Mouse (Mus musculus): ENCODE results near the gene Sox21. TPM values are rescaled to one million over a fixed set of nuclear protein-coding genes. Genes with fewer than 3 reads are reported as not detected.

Sox21 gene
- total RNA-seq (2021), result not detected
- long read RNA-seq, experiment 1, result 0 reads
- long read RNA-seq, experiment 2, result 0 reads

DNA sequence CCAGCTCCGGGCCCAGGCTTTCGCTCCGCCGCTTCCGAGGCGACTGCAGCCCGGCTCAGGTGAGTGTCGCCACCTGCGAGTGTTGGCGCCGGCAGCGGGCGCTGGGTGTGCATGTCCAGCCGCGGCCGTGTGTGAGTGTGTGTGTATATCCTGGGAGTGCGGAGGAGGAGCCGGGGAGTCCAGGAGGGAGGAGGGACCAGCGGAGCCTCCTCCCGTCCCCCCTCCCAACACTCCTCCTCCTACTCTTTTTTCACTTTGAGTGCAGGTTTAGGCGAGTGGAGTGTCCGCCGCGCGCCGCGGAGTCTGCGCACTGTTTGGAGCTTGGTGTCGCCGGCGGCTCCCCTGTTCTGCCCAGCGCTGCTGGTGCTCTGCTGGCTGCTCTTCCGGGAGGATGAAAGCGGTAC lies at the start of gene Sox21:
TSS of gene Sox21 (minus strand) at position 145 of the 404 bp plus-strand sequence.
- peak; percentile 25 for DNase-seq

GRCm38 (mm10) chr14:118286096-118286495 lies 49.3 kb upstream of the Sox21 start:
- DNase-seq, result no peak

DNA sequence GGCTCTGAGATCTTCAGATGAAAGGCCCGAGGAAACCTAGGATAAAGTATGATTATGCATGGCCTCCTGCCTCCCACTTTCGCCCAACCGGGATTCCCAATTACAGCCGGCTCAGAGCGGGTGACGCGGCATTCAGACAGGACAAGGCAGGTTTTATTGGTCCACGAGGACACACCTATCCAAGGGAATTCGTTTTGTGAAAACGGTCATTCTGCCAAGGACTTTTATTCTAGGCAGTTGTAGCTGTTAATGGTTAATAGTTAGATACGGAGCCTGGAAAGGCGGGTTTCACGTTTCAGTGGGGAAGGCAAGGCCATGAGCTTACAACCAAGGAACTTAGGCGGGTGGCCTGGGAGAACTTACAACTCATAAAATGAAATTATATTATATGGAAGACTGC lies 46.1 kb upstream of the Sox21 start:
- no peak for DNase-seq

- no peak for DNase-seq
These were observed 45.4 kb upstream of the Sox21 start for GRCm38 (mm10) chr14:118282272-118282671.

DNA sequence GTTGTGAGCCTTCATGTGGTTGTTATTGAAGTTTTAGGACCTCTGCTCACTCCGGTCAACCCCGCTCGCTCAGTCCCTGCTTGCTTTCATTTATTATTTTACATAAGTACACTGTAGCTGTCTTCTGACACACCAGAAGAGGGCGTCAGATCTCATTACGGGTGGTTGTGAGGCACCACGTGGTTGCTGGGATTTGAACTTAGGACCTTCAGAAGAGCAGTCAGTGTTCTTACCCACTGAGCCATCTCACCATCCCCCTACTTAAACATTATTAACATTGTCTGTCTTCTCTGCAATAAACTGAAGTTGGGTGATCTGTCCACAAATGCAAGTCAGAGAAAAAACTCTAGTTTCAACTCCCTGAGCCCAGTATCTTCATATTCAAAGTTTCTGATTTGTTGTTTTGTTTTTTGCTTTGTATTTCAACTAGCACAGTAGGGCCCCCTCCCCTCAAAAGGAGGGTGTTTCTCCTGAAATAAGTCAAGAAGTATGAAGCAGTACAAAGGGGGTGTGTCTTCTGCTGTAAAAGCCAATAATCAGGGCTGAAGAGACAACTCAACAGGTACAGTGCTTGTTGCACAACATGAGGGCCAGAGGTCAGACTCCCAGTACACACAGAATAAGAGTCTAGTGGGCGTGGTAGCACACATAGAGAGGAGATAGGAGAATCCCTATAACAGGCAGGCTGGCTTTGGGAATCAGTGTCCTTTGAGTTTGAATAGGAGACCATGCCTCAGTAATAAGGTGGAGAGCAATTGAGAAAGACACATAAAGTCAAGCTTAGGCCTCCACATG lies 41.1 kb upstream of the Sox21 start:
- no peak for DNase-seq

DNA sequence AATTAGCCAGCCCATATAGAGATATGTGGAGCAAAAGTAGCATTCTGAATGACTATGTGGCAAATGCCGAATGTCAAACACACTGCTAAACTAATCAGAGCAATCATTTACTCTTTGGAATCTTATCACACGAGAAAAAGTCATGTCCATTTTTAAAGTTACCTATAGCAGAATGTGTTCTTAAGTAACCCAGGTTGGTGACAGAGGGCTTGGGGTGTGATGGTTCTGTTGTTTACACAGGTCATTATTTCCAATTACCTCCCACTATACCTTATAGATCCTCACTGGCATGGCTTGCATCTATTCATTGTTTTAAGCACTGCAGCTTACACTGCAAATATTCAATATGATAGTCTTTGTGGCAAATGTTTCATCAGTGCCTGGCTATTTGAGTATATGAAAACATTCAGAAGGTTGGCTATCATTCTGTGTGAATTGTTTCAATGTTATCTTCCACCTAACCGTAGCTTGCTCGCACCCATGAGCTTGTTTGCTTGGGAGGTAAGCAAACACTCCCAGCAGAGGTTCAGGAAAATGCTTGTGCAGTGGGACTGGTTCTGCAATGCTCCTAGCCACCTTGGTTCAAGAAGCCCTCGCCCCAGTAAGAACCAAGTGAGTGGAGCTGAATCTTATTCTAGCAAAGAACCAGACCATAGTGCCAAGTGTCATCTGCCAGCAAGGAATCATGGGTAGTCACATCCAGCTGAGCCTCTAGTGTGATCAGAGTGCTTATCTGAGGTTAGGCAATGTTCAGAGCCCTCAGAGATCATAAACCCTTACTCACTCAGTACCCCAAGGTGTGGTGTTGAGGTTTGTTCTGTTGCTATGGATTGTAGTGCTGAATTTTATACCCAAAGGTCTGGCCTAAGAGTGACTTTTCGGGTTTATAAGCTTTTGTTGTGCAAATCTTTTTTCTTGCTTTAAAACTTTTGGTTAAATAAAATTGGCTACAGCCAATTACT lies 36.0 kb upstream of the Sox21 start:
- DNase-seq, result no peak

DNA sequence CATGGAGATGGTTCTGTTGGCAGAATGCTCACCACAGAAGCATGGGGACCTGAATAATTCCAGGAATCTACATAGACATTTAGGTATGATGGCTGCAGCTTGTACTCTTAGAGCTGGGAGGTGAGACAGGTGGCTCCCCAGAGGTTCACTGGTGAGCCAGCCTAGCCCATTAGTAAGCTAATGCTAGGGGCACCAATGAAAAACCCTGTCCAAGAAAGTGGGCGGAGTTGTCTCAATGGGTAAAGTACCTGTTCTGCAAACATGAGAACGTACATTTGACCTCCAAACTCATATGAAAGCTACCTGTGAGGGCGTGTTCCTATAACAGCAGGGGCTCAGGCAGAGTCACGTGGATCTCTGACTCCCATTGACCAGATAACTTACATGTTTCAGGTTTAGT lies 32.0 kb upstream of the Sox21 start:
- DNase-seq, result no peak

GRCm38 (mm10) chr14:118266660-118267059 lies 29.8 kb upstream of the Sox21 start, which contains the start of gene Gm9376:
Gene Gm9376, plus strand, starts transcription at chr14:118266960.
- no peak for DNase-seq

DNA sequence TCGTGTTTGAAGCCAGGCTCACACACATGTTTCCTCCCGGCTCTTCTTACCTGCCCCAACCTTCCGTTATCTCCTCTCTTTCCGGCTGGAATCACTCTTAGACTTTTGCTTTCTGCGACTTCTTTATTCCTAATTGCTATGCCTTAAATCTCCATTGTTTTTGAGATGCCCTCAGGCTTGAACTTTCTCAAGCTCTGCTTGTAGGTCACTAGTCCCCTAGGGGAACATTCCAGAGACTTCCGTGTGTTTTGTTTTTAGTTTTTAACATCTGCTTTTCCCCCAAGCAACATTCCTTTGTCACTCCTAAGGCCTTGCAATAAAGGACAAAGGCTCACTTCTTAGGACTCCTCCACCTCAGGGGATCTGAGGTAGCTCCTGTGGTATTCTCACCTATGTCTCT lies 16.6 kb upstream of the Sox21 start:
- no peak for DNase-seq

DNA sequence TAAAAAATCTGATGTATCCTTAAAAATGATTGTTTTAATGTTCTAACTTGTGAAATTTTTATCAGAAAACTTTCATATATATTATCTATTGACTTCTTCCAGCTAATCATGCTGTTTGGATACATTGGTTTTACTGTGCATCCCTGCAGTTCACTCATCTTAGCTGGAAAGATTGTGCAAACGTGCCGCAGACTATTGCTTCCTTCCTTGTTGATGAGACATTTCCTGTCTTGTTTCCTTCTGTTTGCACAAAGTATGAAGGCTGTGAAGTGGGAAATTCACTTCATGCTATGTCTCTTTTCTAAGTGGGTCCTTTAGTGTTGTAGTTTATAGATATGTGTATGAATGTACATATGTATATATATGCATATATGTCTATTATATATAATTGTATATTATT lies 4.6 kb upstream of the Sox21 start:
- DNase-seq, result no peak

DNA sequence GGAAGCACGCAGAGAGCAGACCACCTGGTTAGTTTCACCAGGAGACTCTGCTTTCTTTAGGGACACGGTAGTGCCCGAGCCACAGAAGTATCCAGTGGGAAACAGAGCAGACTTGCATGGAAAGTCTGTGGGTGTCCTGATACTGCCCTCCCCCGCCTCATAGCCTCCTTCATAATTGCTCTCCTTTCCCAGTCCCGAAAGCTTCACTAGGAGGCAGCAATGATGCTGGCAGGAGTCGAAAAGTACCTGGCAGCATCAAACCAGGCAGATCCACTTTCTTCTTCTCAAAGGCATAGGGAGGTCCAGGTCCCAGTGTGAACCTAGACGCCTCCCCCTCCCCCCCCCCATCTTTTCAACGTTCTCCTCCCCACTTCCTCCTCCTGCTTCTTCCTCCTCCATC lies 2.5 kb upstream of the Sox21 start:
- no peak for DNase-seq

DNA sequence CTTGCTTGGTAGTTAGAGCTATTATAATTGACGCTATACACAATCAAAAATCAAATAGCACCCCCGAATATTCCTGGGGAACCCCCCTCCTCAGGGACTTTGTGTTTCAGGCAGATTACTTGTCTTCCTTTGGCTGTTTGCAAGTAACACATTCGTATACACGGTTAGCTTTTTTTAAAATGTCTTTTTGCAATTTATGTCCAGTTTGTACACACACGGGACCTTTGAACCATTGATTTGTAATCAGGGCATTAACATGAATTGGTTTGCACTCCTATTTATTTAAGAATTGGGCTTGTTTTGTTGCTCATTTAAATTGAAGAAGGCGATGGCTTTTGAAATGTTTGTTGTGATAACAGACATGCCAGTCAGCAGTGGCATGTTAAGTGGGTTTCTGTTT lies 956 bp upstream of the Sox21 start:
- no peak for DNase-seq

GRCm38 (mm10) chr14:118235973-118236885 lies 601 bp downstream of the Sox21 start:
- DNase-seq, result peak; percentile 41

DNA sequence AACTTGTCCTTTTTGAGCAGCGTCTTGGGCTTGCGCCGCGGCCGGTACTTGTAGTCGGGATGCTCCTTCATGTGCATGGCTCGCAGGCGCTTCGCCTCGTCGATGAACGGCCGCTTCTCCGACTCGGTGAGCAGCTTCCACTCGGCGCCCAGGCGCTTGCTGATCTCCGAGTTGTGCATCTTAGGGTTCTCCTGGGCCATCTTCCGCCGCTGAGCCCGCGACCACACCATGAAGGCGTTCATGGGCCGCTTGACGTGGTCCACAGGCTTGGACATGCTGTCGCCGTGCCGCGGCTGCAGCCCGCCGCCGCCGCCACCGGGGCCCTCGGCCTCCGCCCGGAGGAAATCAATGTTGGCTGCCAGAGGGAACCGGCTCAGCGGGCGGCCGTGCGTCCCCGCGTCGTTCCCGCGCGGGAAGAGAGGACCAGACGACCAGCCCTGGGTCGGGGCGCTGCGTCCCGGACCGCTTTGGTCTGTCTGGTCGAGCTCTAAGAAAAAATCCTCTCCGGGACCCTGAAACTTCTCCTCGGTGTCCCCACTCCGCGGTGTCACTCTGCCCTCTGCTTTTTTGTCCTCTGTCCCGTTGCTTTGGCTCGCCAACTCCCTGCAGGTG lies 1.4 kb downstream of the Sox21 start:
- peak; percentile 35 for DNase-seq

DNA sequence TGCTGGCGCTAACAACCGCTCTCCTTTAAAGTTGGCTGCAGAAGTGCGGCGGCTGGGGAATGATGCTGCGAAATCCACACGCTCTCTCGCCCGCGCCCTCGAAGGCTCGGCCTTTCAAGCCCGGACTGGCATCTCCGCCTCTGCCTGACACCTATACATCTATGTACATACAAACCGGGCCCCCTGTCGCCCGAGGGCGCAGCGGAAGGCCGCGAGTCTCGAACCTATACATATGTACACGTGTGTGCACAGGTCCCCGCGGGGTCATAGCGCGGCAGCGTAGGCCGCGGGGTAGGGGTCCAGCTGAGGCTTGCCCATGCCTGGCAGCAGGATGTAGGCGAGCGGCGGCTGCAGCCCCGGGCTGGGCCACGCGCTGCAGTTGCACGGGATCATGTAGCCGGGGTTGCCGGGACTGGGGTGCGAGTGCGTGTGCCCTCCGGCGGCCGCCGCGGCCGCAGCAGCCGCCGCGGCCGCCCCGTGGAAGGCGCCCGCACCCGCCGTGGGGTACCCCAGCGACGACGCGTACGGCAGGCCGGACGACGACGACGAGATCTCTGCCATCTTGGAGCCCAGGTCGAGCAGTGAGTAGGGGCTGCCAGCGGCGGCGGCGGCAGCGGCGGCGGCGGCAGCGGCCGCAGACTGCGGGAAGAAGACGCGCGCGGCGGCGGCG lies 2.2 kb downstream of the Sox21 start:
- no peak for DNase-seq

DNA sequence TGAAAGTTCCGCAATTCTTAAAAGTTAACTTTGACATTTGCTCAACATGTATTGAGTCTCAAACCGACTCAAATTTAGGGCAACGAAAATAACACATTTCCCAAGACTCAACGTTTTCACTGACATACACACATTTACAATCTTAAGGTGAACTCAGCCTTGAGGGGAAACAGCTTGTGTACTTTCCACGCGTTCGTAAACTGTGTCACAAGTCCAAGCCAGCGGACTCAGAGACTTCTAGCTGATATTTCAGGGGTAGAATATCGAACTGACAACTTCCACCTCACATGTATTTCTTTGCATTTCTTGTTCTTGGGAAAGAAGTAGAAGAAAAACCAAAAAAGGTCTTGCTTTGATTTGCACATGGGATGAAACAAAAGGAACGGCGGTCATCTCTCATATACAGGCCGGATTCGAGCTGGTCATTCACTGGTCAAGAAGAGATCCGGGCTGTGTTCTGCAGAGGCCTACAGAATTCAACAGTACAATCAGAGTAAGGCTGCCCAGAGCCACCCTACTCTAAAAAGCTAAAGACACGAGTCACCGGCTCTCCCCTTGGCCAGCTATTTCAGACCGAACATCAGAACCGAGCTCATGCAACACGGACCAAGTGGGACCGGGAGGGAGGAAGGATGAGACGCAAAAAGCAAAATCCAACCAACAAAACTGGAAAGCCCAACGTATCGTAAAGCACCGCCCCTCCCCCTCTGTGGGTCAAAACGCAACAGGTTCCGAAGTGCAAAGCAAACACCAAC lies 2.9 kb downstream of the Sox21 start:
- DNase-seq, result no peak

- DNase-seq, result no peak
These were observed 4.4 kb downstream of the Sox21 start for GRCm38 (mm10) chr14:118232381-118232970.

DNA sequence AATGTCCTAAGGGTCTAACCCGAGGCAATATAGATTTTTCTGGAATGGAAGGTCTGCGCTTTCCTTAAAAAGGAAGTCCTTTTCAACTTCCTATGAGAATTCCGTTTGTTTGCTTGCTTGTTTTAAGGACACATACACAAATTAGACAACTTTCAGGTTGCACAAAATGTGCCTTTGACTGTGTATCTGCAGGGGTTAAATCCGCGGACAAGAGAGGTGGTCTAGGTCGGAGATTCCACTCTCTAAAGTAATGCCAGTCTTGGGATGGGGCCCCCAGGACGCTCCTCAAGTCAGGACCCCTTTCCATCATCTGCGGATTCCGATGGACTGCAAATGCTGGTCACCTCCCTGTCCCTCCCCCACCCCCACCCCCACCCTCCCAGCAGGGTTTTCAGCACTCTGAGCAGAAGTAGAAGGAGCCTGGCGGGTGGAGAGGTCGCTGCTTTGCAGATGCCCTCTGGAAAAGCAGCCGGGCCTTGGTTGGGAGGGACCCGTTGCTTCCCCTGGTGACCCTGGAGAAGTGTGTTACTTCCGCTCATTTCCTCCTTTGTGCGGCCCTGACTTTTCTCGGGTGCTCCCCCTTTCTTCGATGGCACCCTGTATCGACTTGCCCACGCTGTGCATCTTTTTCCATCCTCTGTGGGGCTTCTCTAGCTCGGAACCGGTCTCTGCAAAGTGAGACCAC lies 10.2 kb downstream of the Sox21 start:
- DNase-seq, result no peak

DNA sequence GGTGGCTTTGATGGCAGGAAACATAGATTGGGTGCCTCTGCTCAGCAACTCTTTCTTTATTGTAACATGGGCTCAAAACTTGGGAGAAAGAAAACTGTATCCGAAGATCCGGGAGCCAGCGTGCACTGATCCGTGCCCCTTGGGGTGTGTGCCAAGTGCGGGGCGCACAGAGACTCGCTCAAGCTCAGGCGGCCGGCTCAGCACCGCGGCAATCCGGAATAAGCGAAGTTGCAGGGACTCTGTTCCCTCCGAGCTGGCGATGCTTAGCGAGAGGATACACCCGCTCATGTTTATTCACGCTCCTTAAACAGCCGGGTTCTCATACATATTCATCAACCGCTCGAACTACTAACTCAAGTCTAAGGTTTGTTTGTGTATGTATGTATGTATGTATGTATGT lies 10.9 kb downstream of the Sox21 start:
- no peak for DNase-seq
